Mouse (Mus musculus) liver, adult 2 months (tissue): ENCODE results near the gene Gfap. TPM values are rescaled to one million over a fixed set of nuclear protein-coding genes. Genes with fewer than 3 reads are reported as not detected.

Experiments used
- DNase-seq: peaks from one replicate; pipeline ENCODE4 v3.0.0-alpha.2; 2011; ENCODE audit warnings: low read depth, low spot score; ENCODE audit errors: extremely low read depth
- H3K27ac ChIP-seq: fragments of 200-500 bp; replicated peaks from 2 replicates; pipeline ENCODE4 v1.5.1; 2012; ENCODE audit warnings: low read depth, mild to moderate bottlenecking, control low read depth, inconsistent platforms, low read length; ENCODE audit not compliant: insufficient read depth
- H3K27me3 ChIP-seq: fragments of 200-500 bp; 2 replicates; pipeline ENCODE4 v1.6.1; 2012; ENCODE audit warnings: mild to moderate bottlenecking, moderate library complexity, low read length, inconsistent platforms; ENCODE audit not compliant: control insufficient read depth, insufficient read depth
- H3K36me3 ChIP-seq: fragments of 200-500 bp; 2 replicates; pipeline ENCODE4 v1.6.1; 2012; ENCODE audit warnings: low read length, inconsistent platforms; ENCODE audit not compliant: control insufficient read depth, insufficient read depth
- H3K4me1 ChIP-seq: fragments of 200-500 bp; 2 replicates; pipeline ENCODE4 v1.6.1; 2011; ENCODE audit warnings: low read length; ENCODE audit not compliant: control insufficient read depth, insufficient read depth
- H3K4me3 ChIP-seq: fragments of 200-500 bp; 2 replicates; pipeline ENCODE4 v1.5.1; 2011; ENCODE audit warnings: low read depth, mild to moderate bottlenecking, control low read depth, low read length, moderate library complexity; ENCODE audit not compliant: insufficient read depth
- H3K79me2 ChIP-seq: fragments of 200-500 bp; 2 replicates; pipeline ENCODE4 v1.6.1; 2012; ENCODE audit warnings: inconsistent platforms, mild to moderate bottlenecking, low read length, moderate library complexity; ENCODE audit not compliant: control insufficient read depth, insufficient read depth
- H3K9ac ChIP-seq: fragments of 200-500 bp; 2 replicates; pipeline ENCODE4 v1.6.1; 2012; ENCODE audit warnings: low read depth, mild to moderate bottlenecking, control low read depth, inconsistent platforms, low read length
- CTCF ChIP-seq: fragments of 200-500 bp; IDR thresholded peaks from 2 replicates; pipeline ENCODE4 v1.5.1; 2011; ENCODE audit warnings: low read depth, low read length, control low read depth
- POLR2A ChIP-seq: fragments of 200-500 bp; IDR thresholded peaks from 2 replicates; pipeline ENCODE4 v1.6.1; 2011; ENCODE audit warnings: low read length, control low read depth; ENCODE audit not compliant: insufficient read depth; ENCODE audit errors: extremely low read depth
- WGBS: fragments of 180-500 bp; shearing (Covaris S2); methylation state at CpG from one replicate; pipeline ENCODE4 v1.1.7; 2018; 5-methylcytosine and 5-hydroxymethylcytosine counted together
- polyA plus RNA-seq: library from polyadenylated mRNA; depleted of rRNA; stranded (reverse); fragments of >200 nt; gene quantifications from 2 replicates; pipeline ENCODE4 v1.2.3, GENCODE M21; 2012
- total RNA-seq: library from RNA; depleted of rRNA; stranded (reverse); fragments of >200 nt; gene quantifications from 2 replicates; pipeline ENCODE4 v1.2.3, GENCODE M21; 2014

Gfap gene
- total and polyA plus RNA-seq, 2 experiments: 0.18 to 0.29 TPM

GRCm38 (mm10) chr11:102902107-102902506 is 1.4 kb upstream of the Gfap start:
- Histone ChIP-seq H3K79me2 (no peaks in the 10 kb centered on the region), H3K27ac (no peak overlapping the region), H3K4me1 (no peaks in the 10 kb centered on the region), H3K36me3 (no peaks in the 10 kb centered on the region), H3K27me3 (no peaks in the 10 kb centered on the region), H3K9ac (no peak overlapping the region), H3K4me3 (no peak overlapping the region)
- 92% methylated on average over 5 of the region's 5 CpGs for WGBS
- TF ChIP-seq POLR2A: no peak
- no peak for TF ChIP-seq CTCF
- DNase-seq: no peak

GRCm38 (mm10) chr11:102901199-102901598 is 487 bp upstream of the Gfap start:
- Histone ChIP-seq H3K27ac (no peak overlapping the region), H3K4me3 (no peak overlapping the region), H3K27me3 (no peaks in the 10 kb centered on the region), H3K4me1 (no peaks in the 10 kb centered on the region), H3K36me3 (no peaks in the 10 kb centered on the region), H3K9ac (no peak overlapping the region), H3K79me2 (no peaks in the 10 kb centered on the region)
- 55% methylated on average over 4 of the region's 4 CpGs for WGBS
- no peak for DNase-seq
- TF ChIP-seq CTCF (no peak), POLR2A (no peak)

- no peak for DNase-seq
- H3K4me3 ChIP-seq: no peak overlapping the region
- TF ChIP-seq CTCF: no peak
- no peaks in the 10 kb centered on the region for H3K27me3 ChIP-seq
- peaks cover 2% of the 10 kb centered on the region; the same call in 1 of the 2 replicates for H3K4me1 ChIP-seq
- H3K9ac ChIP-seq: no peak overlapping the region
- WGBS: 82% methylated on average over 9 of the region's 9 CpGs
- no peak overlapping the region for H3K27ac ChIP-seq
- no peaks in the 10 kb centered on the region for H3K36me3 ChIP-seq
- H3K79me2 ChIP-seq: no peaks in the 10 kb centered on the region
Measured at GRCm38 (mm10) chr11:102898408-102898807, 2.3 kb downstream of the Gfap start.

- no peak for DNase-seq
- no peak overlapping the region for H3K9ac ChIP-seq
- no peaks in the 10 kb centered on the region for H3K36me3 ChIP-seq
- TF ChIP-seq CTCF: no peak
- H3K4me3 ChIP-seq: no peak overlapping the region
- no peak overlapping the region for H3K27ac ChIP-seq
- H3K79me2 ChIP-seq: no peaks in the 10 kb centered on the region
- 73% methylated on average over 20 of the region's 20 CpGs for WGBS
- H3K4me1 ChIP-seq: peaks cover 5% of the 10 kb centered on the region; the same call in 1 of the 2 replicates
- no peaks in the 10 kb centered on the region for H3K27me3 ChIP-seq
Measured at GRCm38 (mm10) chr11:102896641-102897040, 4.1 kb downstream of the Gfap start.

- H3K79me2 ChIP-seq: no peaks in the 10 kb centered on the region
- H3K27me3 ChIP-seq: no peaks in the 10 kb centered on the region
- TF ChIP-seq CTCF (no peak), POLR2A (no peak)
- no peaks in the 10 kb centered on the region for H3K36me3 ChIP-seq
- H3K4me1 ChIP-seq: peaks cover 5% of the 10 kb centered on the region; the same call in 1 of the 2 replicates
- DNase-seq: no peak
- WGBS: 70% methylated on average over 9 of the region's 9 CpGs
- H3K27ac ChIP-seq: no peak overlapping the region
- no peak overlapping the region for H3K9ac ChIP-seq
- H3K4me3 ChIP-seq: no peak overlapping the region
Measured at GRCm38 (mm10) chr11:102895779-102896178, 4.9 kb downstream of the Gfap start.

GRCm38 (mm10) chr11:102894716-102895115 is 6.0 kb downstream of the Gfap start:
- WGBS: 87% methylated on average over 4 of the region's 4 CpGs
- Histone ChIP-seq H3K4me3 (no peak overlapping the region), H3K27ac (no peak overlapping the region)

More at GRCm38 (mm10) chr11:102894716-102895115, 6.0 kb downstream of the Gfap start:
- Histone ChIP-seq H3K9ac (no peak overlapping the region), H3K4me1 (peaks cover 5% of the 10 kb centered on the region; the same call in 1 of the 2 replicates), H3K36me3 (no peaks in the 10 kb centered on the region), H3K79me2 (no peaks in the 10 kb centered on the region), H3K27me3 (no peaks in the 10 kb centered on the region)
- no peak for TF ChIP-seq POLR2A
- no peak for TF ChIP-seq CTCF
- DNase-seq: no peak
